34 mouse cellular contexts compared by ENCODE assay signal in genomic region chr2:103430712-103431111, GRCm38 (mm10). TPM values are rescaled to one million over a fixed set of nuclear protein-coding genes. Genes with fewer than 3 reads are reported as not detected.
DNase-seq lines count a peak whose midpoint lies in the region; ATAC-seq and TF ChIP-seq lines count a peak whose summit lies in the region.
"Had no signal": no experiment of that assay in that cellular context is flagged by ENCODE, and none has a peak within 500 bp of the region (broad histone marks: within the 10 kb centered on the region; RNA-seq: fewer than 3 reads in every experiment).

No protein-coding gene starts in this region.

- H3K9ac ChIP-seq in kidney, embryonic 15.5 days = no peak overlapping the region
- H3K9ac ChIP-seq: embryonic facial prominence, embryonic 13.5 days; heart, embryonic 15.5 days; hindbrain, embryonic 12.5 days; intestine, embryonic 15.5 days; liver, embryonic 14.5 days; midbrain, embryonic 15.5 days had no signal

- H3K36me3 ChIP-seq in kidney, embryonic 15.5 days = no peaks in the 10 kb centered on the region
- H3K36me3 ChIP-seq: embryonic facial prominence, embryonic 13.5 days; heart, embryonic 10.5 days; heart, embryonic 15.5 days; hindbrain, embryonic 12.5 days; intestine, embryonic 15.5 days; midbrain, embryonic 15.5 days had no signal

- ATAC-seq in kidney, embryonic 15.5 days (replicated peaks; ENCODE audit: low FRiP score) = 0 out of 2 replicates have a peak, but pooled peaks have one; percentile 20
- ATAC-seq: forebrain, embryonic 16.5 days; hindbrain, postnatal 0 days; intestine, embryonic 15.5 days; midbrain, embryonic 15.5 days; Patski had no signal

- H3K4me2 ChIP-seq in kidney, embryonic 15.5 days = no peak overlapping the region
- H3K4me2 ChIP-seq: embryonic facial prominence, embryonic 13.5 days; heart, embryonic 15.5 days; hindbrain, embryonic 12.5 days; intestine, embryonic 15.5 days; midbrain, embryonic 15.5 days had no signal

- TF ChIP-seq CTCF in gastrocnemius, adult 2 months (IDR thresholded peaks at IDR 0.05) = no peak

- no peaks in the 10 kb centered on the region for H3K27me3 ChIP-seq in kidney, embryonic 15.5 days
- H3K27me3 ChIP-seq: embryonic facial prominence, embryonic 13.5 days; heart, embryonic 15.5 days; hindbrain, embryonic 12.5 days; intestine, embryonic 15.5 days; midbrain, embryonic 15.5 days; Patski had no signal

- no peaks in the 10 kb centered on the region for H3K9me3 ChIP-seq in kidney, embryonic 15.5 days (replicated peaks)
- H3K9me3 ChIP-seq: embryonic facial prominence, embryonic 13.5 days; heart, embryonic 10.5 days; heart, embryonic 15.5 days; hindbrain, embryonic 12.5 days; intestine, embryonic 15.5 days; midbrain, embryonic 15.5 days had no signal

- intact Hi-C loops in gastrocnemius, adult 2 months (cut with DNase I) = no loop called here

- peak overlapping the region; percentile 49; the same call in 1 of the 2 replicates for H3K27ac ChIP-seq in gastrocnemius, adult 2 months
- 0 out of 2 replicates have a peak overlapping the region, but pooled peaks have one; percentile 45 for H3K27ac ChIP-seq in brown adipose tissue, adult 24 weeks (replicated peaks; ENCODE audit: low read depth, low read length)
- H3K27ac ChIP-seq in kidney, embryonic 15.5 days = no peak overlapping the region
- H3K27ac ChIP-seq: embryonic facial prominence, embryonic 13.5 days; heart, embryonic 10.5 days; heart, embryonic 15.5 days; hindbrain, embryonic 12.5 days; hindbrain, postnatal 0 days; intestine, embryonic 15.5 days; liver, embryonic 14.5 days; midbrain, embryonic 15.5 days had no signal

- H3K4me3 ChIP-seq in gastrocnemius, adult 2 months = no peak overlapping the region
- no peak overlapping the region for H3K4me3 ChIP-seq in brown adipose tissue, adult 24 weeks (ENCODE audit: insufficient read depth, low read depth, low read length)
- no peak overlapping the region for H3K4me3 ChIP-seq in kidney, embryonic 15.5 days (replicated peaks)
- H3K4me3 ChIP-seq: embryonic facial prominence, embryonic 13.5 days; heart, embryonic 10.5 days; heart, embryonic 15.5 days; hindbrain, embryonic 12.5 days; intestine, embryonic 15.5 days; midbrain, embryonic 15.5 days had no signal

- no peak for DNase-seq in gastrocnemius, adult 2 months
- DNase-seq in gastrocnemius, postnatal 4 days (ENCODE audit: low spot score in 2 of 2) = no peak
- DNase-seq in kidney, postnatal 36 days = peak; percentile 57 to 73
- DNase-seq in c-Kit-positive CD71-positive TER-119-positive erythroid progenitor cells, embryonic 14.5 days (ENCODE audit: low spot score) = no peak
- no peak for DNase-seq in liver
- no peak for DNase-seq in adrenal gland, postnatal 25 days
- DNase-seq: adrenal gland, postnatal 36 days; cerebellum, adult 11-12 months; cerebellum, postnatal 10 days; gastrocnemius, postnatal 14 days; heart, adult 11 months; layer of hippocampus, postnatal 36 days; left cerebral cortex, postnatal 4 days; lung, adult 2 months; lung, postnatal 10 days; right cerebral cortex, adult 18-20 months had no signal

- peaks cover under 1% of the 10 kb centered on the region; the same call in 1 of the 2 replicates for H3K4me1 ChIP-seq in brown adipose tissue, adult 24 weeks (ENCODE audit: control insufficient read depth, insufficient read depth, insufficient read length, low read length)
- peaks cover 9% of the 10 kb centered on the region; the same call in 1 of the 2 replicates for H3K4me1 ChIP-seq in kidney, embryonic 15.5 days
- H3K4me1 ChIP-seq: hindbrain, embryonic 12.5 days; midbrain, embryonic 15.5 days had no signal

- WGBS in kidney, embryonic 15.5 days = 37% methylated on average over 1 of the region's 1 CpGs

RNA-seq across cellular contexts. Expression of gene Elf5, which starts 19.2 kb away (rescaled TPM):
- not detected for total RNA-seq in gastrocnemius, adult 2 months (2021)
- not detected for total RNA-seq in gastrocnemius, postnatal 4 days (2021)
- not detected in 2 replicates for polyA plus RNA-seq in brown adipose tissue, adult 24 weeks (2012; ENCODE audit: insufficient read depth, insufficient read length, missing spikeins)
- 1.5 and 2.8 TPM in 2 replicates for polyA plus RNA-seq in kidney, embryonic 15.5 days (2015; fragmentation: Nextera tagmentation; extraction: Ambion mirVana)
- not detected in 2 replicates for total RNA-seq in adrenal gland, postnatal 25 days (2021)
- total RNA-seq: adrenal gland, adult 18-20 months; adrenal gland, postnatal 36 days; common myeloid progenitor, adult 5-6 weeks; gastrocnemius, postnatal 14 days; heart, postnatal 25 days; hindbrain, postnatal 0 days; MEL; neutrophil, adult 5-6 weeks had no signal
- polyA plus RNA-seq: forebrain, embryonic 16.5 days; heart, embryonic 10.5 days; hindbrain, embryonic 12.5 days; hindbrain, postnatal 0 days; midbrain, embryonic 15.5 days; neural tube, embryonic 11.5 days; Patski had no signal

RNA-seq across cellular contexts. Expression of gene Cat, which starts 54.2 kb away (rescaled TPM):
- 100 to 1,000 TPM in 1 of 2 experiments, 10 to 100 TPM in 1; 77.9 to 127 TPM for total RNA-seq in gastrocnemius, adult 2 months (2021)
- 100 to 1,000 TPM; 102 to 103 TPM for total RNA-seq in gastrocnemius, postnatal 4 days (2021)
- polyA plus RNA-seq in brown adipose tissue, adult 24 weeks (2012; ENCODE audit: insufficient read depth, insufficient read length, missing spikeins) = 631 and 665 TPM in 2 replicates
- polyA plus RNA-seq in kidney, embryonic 15.5 days (2015; fragmentation: Nextera tagmentation; extraction: Ambion mirVana) = 89.3 and 99.4 TPM in 2 replicates
- 332 and 416 TPM in 2 replicates for total RNA-seq in adrenal gland, postnatal 25 days (2021)

Comparison
In these comparisons a context has a peak if more than half of its experiments do, and no peak if none do; other contexts are left out.
1. DNase-seq: peak in kidney, postnatal 36 days (2 of 2); none in gastrocnemius, adult 2 months (single experiment), gastrocnemius, postnatal 4 days (0 of 2), c-Kit-positive CD71-positive TER-119-positive erythroid progenitor cells, embryonic 14.5 days (single experiment), liver (single experiment) and adrenal gland, postnatal 25 days (single experiment).